Comparison of ENCODE assay signal across 19 mouse cellular contexts in genomic region chr2:50772101-50772500, GRCm38 (mm10).
A peak's percentile ranks its signal among the peaks of the same experiment; 100 is the strongest.
DNase-seq lines count a peak whose midpoint lies in the region; ATAC-seq and TF ChIP-seq lines count a peak whose summit lies in the region.
"Had no signal": no experiment of that assay in that cellular context is flagged by ENCODE, and none has a peak within 500 bp of the region (broad histone marks: within the 10 kb centered on the region; RNA-seq: fewer than 3 reads in every experiment).

No protein-coding gene starts in this region.

- ATAC-seq in lung, embryonic 14.5 days (ENCODE audit: insufficient read depth), result no peak; the same call in 1 of the 2 replicates
- ATAC-seq in embryonic facial prominence, embryonic 14.5 days (ENCODE audit: low read depth), result peak; percentile 60
- ATAC-seq: CD4-positive, CD25-positive, alpha-beta regulatory T cell, adult 4 months; inflammation-experienced regulatory T-cells, adult 6 months had no signal

- no peaks in the 10 kb centered on the region for H3K4me1 ChIP-seq in lung, embryonic 14.5 days (ENCODE audit: insufficient read depth)
- H3K4me1 ChIP-seq in embryonic facial prominence, embryonic 14.5 days (ENCODE audit: control insufficient read depth, insufficient read depth, low read length), result no peaks in the 10 kb centered on the region
- H3K4me1 ChIP-seq: hindbrain, embryonic 12.5 days; midbrain, embryonic 12.5 days; neural tube, embryonic 13.5 days had no signal

- H3K4me3 ChIP-seq in lung, embryonic 14.5 days (ENCODE audit: low read depth, low read length), result no peak overlapping the region
- no peak overlapping the region for H3K4me3 ChIP-seq in embryonic facial prominence, embryonic 14.5 days (ENCODE audit: low read depth, low read length)
- H3K4me3 ChIP-seq: hindbrain, embryonic 12.5 days; midbrain, embryonic 12.5 days; neural tube, embryonic 13.5 days had no signal

- peak; percentile 63 for DNase-seq in heart, adult 8-10 months (ENCODE audit: low spot score)
- no peak for DNase-seq in heart, postnatal 25 days (ENCODE audit: low spot score)
- peak; percentile 80 for DNase-seq in lung, embryonic 14.5 days
- no peak for DNase-seq in lung, postnatal 14 days
- DNase-seq in embryonic facial prominence, embryonic 14.5 days (ENCODE audit: low spot score), result peak; percentile 89
- peak; percentile 62 to 67 for DNase-seq in heart, adult 9 months (ENCODE audit: low spot score in 2 of 2)
- DNase-seq in left cerebral cortex, adult 9 months (ENCODE audit: low spot score in 2 of 2), result no peak
- DNase-seq: cerebellum, adult 9-10 months; layer of hippocampus, postnatal 36 days; right cerebral cortex, postnatal 4 days; thymus, postnatal 36 days had no signal

- H3K27me3 ChIP-seq in lung, embryonic 14.5 days (ENCODE audit: insufficient read depth, low read length), result no peaks in the 10 kb centered on the region
- H3K27me3 ChIP-seq in embryonic facial prominence, embryonic 14.5 days (replicated peaks; ENCODE audit: control insufficient read depth, insufficient read depth, low read length), result no peaks in the 10 kb centered on the region
- H3K27me3 ChIP-seq: hindbrain, embryonic 12.5 days; midbrain, embryonic 12.5 days; neural tube, embryonic 13.5 days had no signal

- TF ChIP-seq CTCF in lung, embryonic 14.5 days (IDR thresholded peaks at IDR 0.05; ENCODE audit: low read depth), result no peak

- H3K36me3 ChIP-seq in lung, embryonic 14.5 days (ENCODE audit: insufficient read depth), result no peaks in the 10 kb centered on the region
- H3K36me3 ChIP-seq in embryonic facial prominence, embryonic 14.5 days (ENCODE audit: control insufficient read depth, insufficient read depth, low read length), result no peaks in the 10 kb centered on the region
- H3K36me3 ChIP-seq: G1E; hindbrain, embryonic 12.5 days; midbrain, embryonic 12.5 days; neural tube, embryonic 13.5 days had no signal

- intact Hi-C loops in heart, postnatal 25 days (cut with DNase I), result no loop called here

- H3K9ac ChIP-seq in lung, embryonic 14.5 days, result no peak overlapping the region
- no peak overlapping the region for H3K9ac ChIP-seq in embryonic facial prominence, embryonic 14.5 days (ENCODE audit: low read depth, low read length)
- H3K9ac ChIP-seq: hindbrain, embryonic 12.5 days; midbrain, embryonic 12.5 days; neural tube, embryonic 13.5 days had no signal

- no peak overlapping the region for H3K27ac ChIP-seq in lung, embryonic 14.5 days (ENCODE audit: low read depth)
- no peak overlapping the region for H3K27ac ChIP-seq in embryonic facial prominence, embryonic 14.5 days (replicated peaks; ENCODE audit: low read depth, low read length)
- H3K27ac ChIP-seq: hindbrain, embryonic 12.5 days; macrophage; midbrain, embryonic 12.5 days; neural tube, embryonic 13.5 days had no signal

- H3K4me2 ChIP-seq in lung, embryonic 14.5 days, result no peak overlapping the region
- H3K4me2 ChIP-seq in embryonic facial prominence, embryonic 14.5 days (ENCODE audit: low read depth, low read length), result peak overlapping the region; percentile 15; the same call in 1 of the 2 replicates
- H3K4me2 ChIP-seq: hindbrain, embryonic 12.5 days; liver, embryonic 11.5 days; midbrain, embryonic 12.5 days; neural tube, embryonic 13.5 days had no signal

- no peaks in the 10 kb centered on the region for H3K9me3 ChIP-seq in lung, embryonic 14.5 days (ENCODE audit: low read depth, low read length)
- H3K9me3 ChIP-seq in embryonic facial prominence, embryonic 14.5 days (ENCODE audit: control insufficient read depth, low read length), result no peaks in the 10 kb centered on the region
- H3K9me3 ChIP-seq: hindbrain, embryonic 12.5 days; midbrain, embryonic 12.5 days; neural tube, embryonic 13.5 days had no signal

- WGBS in lung, embryonic 14.5 days, result 48% methylated on average over 8 of the region's 8 CpGs
- WGBS in embryonic facial prominence, embryonic 14.5 days, result 27% methylated on average over 8 of the region's 8 CpGs

Comparison
In these comparisons a context has a peak if more than half of its experiments do, and no peak if none do; other contexts are left out.
1. DNase-seq: peak in heart, adult 8-10 months (single experiment), lung, embryonic 14.5 days (single experiment), embryonic facial prominence, embryonic 14.5 days (single experiment) and heart, adult 9 months (2 of 2); none in heart, postnatal 25 days (single experiment), lung, postnatal 14 days (single experiment) and left cerebral cortex, adult 9 months (0 of 2).